Mouse (Mus musculus) brain, embryonic 14.5 days (tissue): ENCODE measurements at regions not wholly inside any gene's neighbourhood (a gene's known extent, or its start where the extent isn't known, plus 50 kb on each side); places are given as distances from the start of the nearest gene placed in this dataset.

Experiments
- CTCF ChIP-seq: fragments of 200-500 bp; IDR thresholded peaks from 2 replicates; pipeline ENCODE4 v1.5.1; 2012; ENCODE audit warnings: inconsistent platforms, mild to moderate bottlenecking, moderate library complexity, borderline replicate concordance; ENCODE audit not compliant: insufficient read depth, insufficient read length; ENCODE audit errors: extremely low read depth
- POLR2A ChIP-seq: fragments of 200-500 bp; IDR thresholded peaks from 2 replicates; pipeline ENCODE4 v1.6.1; 2012; ENCODE audit warnings: mild to moderate bottlenecking, inconsistent platforms, borderline replicate concordance; ENCODE audit not compliant: poor library complexity, insufficient read depth, insufficient read length, severe bottlenecking; ENCODE audit errors: extremely low read depth

- no peak for TF ChIP-seq POLR2A
- no peak for TF ChIP-seq CTCF
Measured at GRCm38 (mm10) chr3:54588198-54588597, 104.4 kb upstream of the Supt20 start.
